Mouse (Mus musculus) MN1 (cell line): ENCODE results near the gene Syn3.
A peak's percentile ranks its signal among the peaks of the same experiment; 100 is the strongest.

ENCODE experiments used
- DNase-seq: peaks from one replicate; pipeline ENCODE4 v3.0.0-alpha.2; 2016; ENCODE audit warnings: low spot score

Syn3 gene

GRCm38 (mm10) chr10:86338121-86338715 is 160.5 kb downstream of the Syn3 start:
- DNase-seq: no peak

- DNase-seq: no peak
Observed at GRCm38 (mm10) chr10:86337239-86337638, 161.5 kb downstream of the Syn3 start.

GRCm38 (mm10) chr10:86336506-86336905 is 162.2 kb downstream of the Syn3 start:
- no peak for DNase-seq

GRCm38 (mm10) chr10:86334581-86334980 is 164.1 kb downstream of the Syn3 start:
- no peak for DNase-seq

GRCm38 (mm10) chr10:86332942-86333341 is 165.8 kb downstream of the Syn3 start:
- DNase-seq: no peak

GRCm38 (mm10) chr10:86331681-86332281 is 166.9 kb downstream of the Syn3 start:
- DNase-seq: no peak

- DNase-seq: no peak
Observed at GRCm38 (mm10) chr10:86330993-86331680, 167.6 kb downstream of the Syn3 start.

- no peak for DNase-seq
Observed at GRCm38 (mm10) chr10:86329241-86329882, 169.3 kb downstream of the Syn3 start.

- no peak for DNase-seq
Observed at GRCm38 (mm10) chr10:86328691-86329090, 170.0 kb downstream of the Syn3 start.

GRCm38 (mm10) chr10:86328143-86328542 is 170.6 kb downstream of the Syn3 start:
- DNase-seq: no peak

GRCm38 (mm10) chr10:86325272-86325671 is 173.4 kb downstream of the Syn3 start:
- no peak for DNase-seq

GRCm38 (mm10) chr10:86323275-86323994 is 175.3 kb downstream of the Syn3 start:
- peak; percentile 80 for DNase-seq

- DNase-seq: no peak
Observed at GRCm38 (mm10) chr10:86322006-86322405, 176.7 kb downstream of the Syn3 start.

GRCm38 (mm10) chr10:86321194-86321593 is 177.5 kb downstream of the Syn3 start:
- peak; percentile 28 for DNase-seq

- DNase-seq: no peak
Observed at GRCm38 (mm10) chr10:86320204-86320603, 178.5 kb downstream of the Syn3 start.

GRCm38 (mm10) chr10:86319526-86319925 is 179.2 kb downstream of the Syn3 start:
- DNase-seq: no peak

GRCm38 (mm10) chr10:86318552-86319140 is 180.1 kb downstream of the Syn3 start:
- no peak for DNase-seq

GRCm38 (mm10) chr10:86317633-86318032 is 181.1 kb downstream of the Syn3 start:
- no peak for DNase-seq

GRCm38 (mm10) chr10:86315513-86315912 is 183.2 kb downstream of the Syn3 start:
- DNase-seq: no peak

GRCm38 (mm10) chr10:86313448-86313847 is 185.2 kb downstream of the Syn3 start:
- DNase-seq: no peak

GRCm38 (mm10) chr10:86312976-86313375 is 185.7 kb downstream of the Syn3 start:
- DNase-seq: no peak

GRCm38 (mm10) chr10:86310527-86310926 is 188.2 kb downstream of the Syn3 start:
- no peak for DNase-seq
